Mouse (Mus musculus) granulocyte monocyte progenitor cell, adult 5-6 weeks (primary cell): ENCODE data around the gene Klhl42. TPM values are rescaled to one million over a fixed set of nuclear protein-coding genes. Genes with fewer than 3 reads are reported as not detected.

Experiments
- ATAC-seq: replicated peaks from 2 replicates; pipeline ENCODE4 v1.8.0; 2016; ENCODE audit warnings: mild to moderate bottlenecking, moderate TSS enrichment, inconsistent platforms; ENCODE audit not compliant: poor library complexity, severe bottlenecking
- total RNA-seq, 2 experiments: library from RNA; stranded (forward) in 1 of 2; stranded (reverse) in 1 of 2; fragments of 200-712, 200-1000 nt in 1 of 2; fragments of >200 nt in 1 of 2; fragmentation: Nextera tagmentation in 1 of 2; gene quantifications; 2 replicates each; pipeline ENCODE4 v1.2.3; 2014 to 2017

The Klhl42 gene
- total RNA-seq, 2 experiments from 2014 or later, result 6.5 to 7.7 TPM

DNA sequence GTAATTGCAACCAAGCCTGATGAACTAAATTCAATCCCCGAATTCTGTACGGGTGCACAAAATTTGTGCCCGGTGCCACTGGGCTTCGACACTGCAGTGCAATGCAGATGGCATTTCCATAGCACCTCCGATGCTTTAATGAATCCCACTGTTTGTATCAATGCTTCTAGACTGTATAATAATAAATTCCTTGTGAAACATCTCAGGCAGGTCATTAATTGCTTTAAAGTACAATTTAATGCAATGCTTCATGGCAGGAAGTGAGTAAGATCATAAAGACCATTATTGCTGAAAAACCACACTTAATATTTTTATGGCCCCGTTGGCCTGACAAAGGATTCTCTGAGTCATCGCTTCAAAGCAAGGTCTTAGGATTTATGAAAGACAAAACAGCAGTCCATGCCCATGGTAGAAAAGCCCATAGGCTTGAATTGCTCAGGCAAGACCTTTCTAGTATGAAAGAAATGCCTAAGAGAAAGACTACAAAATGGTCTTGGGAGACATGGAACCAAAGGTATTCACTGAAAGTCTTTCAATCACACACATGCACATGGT is 49.5 kb downstream of the Klhl42 start:
- ATAC-seq, result no peak

DNA sequence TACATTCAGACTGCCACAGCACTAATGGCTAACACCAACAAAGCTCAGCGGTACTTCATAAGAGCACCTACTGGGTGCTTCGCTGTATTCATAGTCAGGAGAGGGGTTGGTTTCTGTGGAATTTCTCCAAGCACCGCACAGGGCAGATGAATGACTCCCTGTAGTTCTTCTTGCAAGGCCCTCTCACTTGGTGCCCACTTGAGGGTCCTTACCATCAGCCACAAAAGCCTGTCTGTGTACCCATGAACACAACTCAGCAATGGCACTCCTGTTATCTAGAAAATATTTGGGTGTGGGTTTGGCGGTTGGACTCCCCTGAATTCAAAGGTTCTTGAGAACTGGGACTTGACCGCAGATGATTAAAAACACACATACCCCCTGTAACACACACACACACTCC is 53.5 kb downstream of the Klhl42 start:
- no peak for ATAC-seq

DNA sequence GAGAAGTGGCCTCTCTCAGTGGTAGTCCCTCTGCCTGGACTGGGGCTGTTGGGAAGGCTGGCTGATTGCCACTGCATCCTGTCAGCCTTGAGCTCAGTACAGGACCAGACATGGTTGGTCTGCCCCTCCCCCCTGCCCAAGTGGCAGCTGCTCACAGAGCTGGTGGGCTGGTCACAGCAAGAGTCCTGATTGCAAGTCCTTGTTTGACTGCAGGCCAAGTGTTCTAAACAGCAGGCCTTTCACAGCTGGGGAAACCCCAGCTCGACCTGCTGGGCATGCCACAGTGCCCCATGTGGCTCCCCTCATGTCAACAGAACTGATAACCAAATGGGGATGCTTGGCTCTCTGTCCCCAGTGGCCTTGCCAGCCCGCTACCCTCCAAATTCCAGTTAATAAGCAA is 54.1 kb downstream of the Klhl42 start:
- ATAC-seq, result no peak

DNA sequence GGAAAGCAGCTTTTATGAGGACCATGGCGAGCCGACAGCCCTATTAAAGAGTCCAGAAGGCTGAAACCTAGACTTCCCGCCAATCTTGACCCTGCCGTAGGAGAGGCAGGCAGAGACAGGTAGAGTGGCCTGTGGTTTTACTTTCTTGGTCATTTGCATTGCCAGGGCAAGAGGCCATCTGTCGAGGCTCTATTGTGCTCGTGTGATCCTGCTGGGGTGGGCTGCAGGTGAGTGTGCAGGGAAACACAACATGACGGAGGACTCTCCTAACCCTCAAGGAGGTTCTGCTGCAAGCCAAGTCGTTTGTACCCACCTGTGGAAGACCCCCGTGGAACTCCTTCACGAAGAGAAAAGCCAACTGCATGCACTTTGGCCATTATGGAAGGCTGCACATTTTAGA is 54.6 kb downstream of the Klhl42 start:
- no peak for ATAC-seq

DNA sequence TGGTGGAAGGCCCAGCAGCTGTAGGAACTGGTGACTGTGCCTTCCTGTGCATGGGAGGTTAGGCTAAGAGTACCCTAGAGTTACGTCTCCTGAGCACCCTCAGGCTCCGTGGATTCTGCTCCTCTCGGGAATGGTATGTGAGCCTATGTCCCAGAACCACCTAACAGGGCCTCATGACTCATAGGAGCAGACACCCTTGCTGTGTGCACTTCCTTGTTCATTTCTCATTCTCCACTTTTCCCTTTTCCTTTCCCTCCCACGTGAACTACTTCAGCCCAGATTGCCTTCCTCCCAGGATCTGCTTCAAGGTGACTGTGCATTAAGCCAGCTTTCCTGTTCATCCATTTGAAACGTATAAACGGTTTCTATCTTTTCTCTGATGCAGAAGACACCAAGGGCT is 59.9 kb downstream of the Klhl42 start:
- ATAC-seq, result no peak

DNA sequence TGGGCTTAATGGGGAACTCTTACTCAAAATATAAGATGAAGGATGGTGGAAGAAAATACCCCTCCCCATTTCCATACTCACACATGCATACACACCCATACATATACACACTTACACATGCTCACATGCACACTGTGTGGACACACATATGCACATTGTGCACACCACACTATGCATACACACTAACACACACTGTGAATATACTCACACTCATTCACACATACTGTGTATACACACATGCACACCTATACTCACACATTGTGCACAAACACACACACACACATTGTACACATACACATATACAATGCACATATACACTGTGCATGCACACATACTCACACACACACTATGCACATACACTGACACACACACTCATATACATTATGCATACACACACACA is 60.7 kb downstream of the Klhl42 start:
- no peak for ATAC-seq

DNA sequence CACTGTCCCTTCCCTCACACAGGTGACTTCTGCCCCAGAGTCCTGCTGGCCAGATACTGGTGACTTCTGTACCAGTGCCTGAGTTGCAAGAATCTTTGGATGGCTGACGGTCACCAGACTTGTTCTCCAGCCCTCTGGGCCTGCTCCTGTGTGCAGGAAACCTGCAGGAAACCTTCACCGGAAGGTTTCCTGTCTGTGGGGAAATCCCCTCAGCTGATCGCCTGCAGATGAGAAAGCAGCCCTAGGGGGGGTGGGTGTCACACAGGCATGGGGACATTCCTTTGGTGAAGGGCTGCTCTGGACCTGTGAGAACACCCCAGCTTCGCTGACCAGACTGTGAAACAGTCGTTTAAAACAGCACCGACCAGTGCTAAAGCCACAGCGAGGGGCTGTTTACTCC is 63.9 kb downstream of the Klhl42 start:
- ATAC-seq, result no peak

DNA sequence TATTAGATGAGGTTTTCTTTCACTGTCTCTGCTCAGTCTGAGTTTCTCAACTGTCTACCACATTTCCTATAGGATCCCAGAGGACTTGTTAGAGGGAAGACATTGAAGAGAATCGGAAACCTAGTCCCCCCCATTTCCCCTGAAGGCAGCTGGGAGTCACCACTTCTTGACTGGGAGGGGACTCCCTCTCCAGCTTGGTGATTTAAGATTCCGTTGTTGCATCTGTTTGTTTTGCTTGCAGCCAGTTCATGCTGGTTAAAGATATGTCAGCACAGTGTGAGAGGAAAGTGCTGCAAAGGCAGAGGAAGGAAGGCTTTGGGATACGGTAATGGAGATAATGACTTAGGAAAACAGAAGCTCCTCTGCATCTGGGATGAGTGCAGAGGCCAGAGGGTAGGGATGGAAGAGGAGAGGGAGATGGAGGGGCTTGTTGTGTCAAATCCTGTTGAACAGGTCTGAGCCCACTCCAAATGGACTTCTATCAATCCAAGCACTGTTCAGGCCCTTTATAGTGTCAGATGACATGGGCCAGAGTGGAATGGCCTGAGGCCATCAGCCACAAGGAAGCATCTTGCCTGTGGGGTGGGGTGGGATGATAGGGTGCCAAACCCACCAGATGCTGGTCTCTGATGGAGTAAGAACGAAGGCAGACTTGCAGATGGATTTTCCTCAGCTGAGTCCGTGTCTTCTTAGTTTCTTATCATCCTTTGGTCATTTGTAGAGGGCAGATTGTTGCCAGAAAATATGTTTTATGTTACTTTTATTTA is 70.8 kb downstream of the Klhl42 start:
- no peak for ATAC-seq

Other genes starting within 250 kb of the Klhl42 start
- not detected in 2 replicates for gene Smco2, start 241.3 kb upstream of the Klhl42 start, total RNA-seq (2014; fragmentation: Nextera tagmentation)
- gene Smco2, start 241.3 kb upstream of the Klhl42 start, total RNA-seq (2017), result not detected in 2 replicates
- 10.4 and 21.0 TPM in 2 replicates for gene Ppfibp1, start 202.9 kb upstream of the Klhl42 start, total RNA-seq (2014; fragmentation: Nextera tagmentation)
- gene Ppfibp1, start 202.9 kb upstream of the Klhl42 start, total RNA-seq (2017), result 11.1 and 18.4 TPM in 2 replicates
- gene 1700034J05Rik, start 137.0 kb upstream of the Klhl42 start, total RNA-seq (2014; fragmentation: Nextera tagmentation), result not detected in 2 replicates
- not detected in 2 replicates for gene 1700034J05Rik, start 137.0 kb upstream of the Klhl42 start, total RNA-seq (2017)
- gene Rep15, start 58.8 kb upstream of the Klhl42 start, total RNA-seq (2014; fragmentation: Nextera tagmentation), result 0.75 and 1.3 TPM in 2 replicates
- not detected in 2 replicates for gene Rep15, start 58.8 kb upstream of the Klhl42 start, total RNA-seq (2017)
- 86.0 and 145 TPM in 2 replicates for gene Mrps35, start 48.6 kb upstream of the Klhl42 start, total RNA-seq (2014; fragmentation: Nextera tagmentation)
- 80.5 and 86.9 TPM in 2 replicates for gene Mrps35, start 48.6 kb upstream of the Klhl42 start, total RNA-seq (2017)
- gene Mansc4, start 4.3 kb upstream of the Klhl42 start, total RNA-seq (2014; fragmentation: Nextera tagmentation), result not detected in 2 replicates
- gene Mansc4, start 4.3 kb upstream of the Klhl42 start, total RNA-seq (2017), result not detected in 2 replicates
- not detected in 2 replicates for gene Pthlh, start 172.8 kb downstream of the Klhl42 start, total RNA-seq (2014; fragmentation: Nextera tagmentation)
- not detected in 2 replicates for gene Pthlh, start 172.8 kb downstream of the Klhl42 start, total RNA-seq (2017)